ENCODE assay signal across 18 mouse cellular contexts in genomic region chr2:168591076-168591475, GRCm38 (mm10). TPM values are rescaled to one million over a fixed set of nuclear protein-coding genes. Genes with fewer than 3 reads are reported as not detected.
DNase-seq lines count a peak whose midpoint lies in the region; ATAC-seq and TF ChIP-seq lines count a peak whose summit lies in the region.
"Had no signal": no experiment of that assay in that cellular context is flagged by ENCODE, and none has a peak within 500 bp of the region (broad histone marks: within the 10 kb centered on the region; RNA-seq: fewer than 3 reads in every experiment).

No protein-coding gene starts in this region.

- H3K4me3 ChIP-seq in heart, embryonic 16.5 days (ENCODE audit: low read length): no peak overlapping the region
- no peak overlapping the region for H3K4me3 ChIP-seq in heart, embryonic 11.5 days (ENCODE audit: low read depth, low read length)
- no peak overlapping the region for H3K4me3 ChIP-seq in ES-Bruce4 (ENCODE audit: low read depth, low read length)
- no peak overlapping the region for H3K4me3 ChIP-seq in liver, embryonic 12.5 days
- no peak overlapping the region for H3K4me3 ChIP-seq in kidney, embryonic 16.5 days (ENCODE audit: low read length)

- no peak for TF ChIP-seq CTCF in ES-Bruce4 (IDR thresholded peaks at IDR 0.05; ENCODE audit: low read depth, low read length)

- peak overlapping the region; percentile 70; the same call in 1 of the 2 replicates for H3K4me2 ChIP-seq in heart, embryonic 16.5 days (ENCODE audit: low read depth, low read length)
- H3K4me2 ChIP-seq in heart, embryonic 11.5 days: no peak overlapping the region
- peak overlapping the region; percentile 77 for H3K4me2 ChIP-seq in liver, embryonic 12.5 days
- no peak overlapping the region for H3K4me2 ChIP-seq in kidney, embryonic 16.5 days (replicated peaks; ENCODE audit: low read depth, low read length)

- no peak for TF ChIP-seq EP300 in ES-Bruce4 (IDR thresholded peaks at IDR 0.05; ENCODE audit: insufficient read depth, low read depth, low read length)

- no peak for TF ChIP-seq POLR2A in ES-Bruce4 (IDR thresholded peaks at IDR 0.05; ENCODE audit: insufficient read depth, low read length)

- H3K9me3 ChIP-seq in heart, embryonic 16.5 days (replicated peaks; ENCODE audit: control insufficient read depth, low read length): no peaks in the 10 kb centered on the region
- H3K9me3 ChIP-seq in heart, embryonic 11.5 days (replicated peaks; ENCODE audit: control insufficient read depth, low read length): no peaks in the 10 kb centered on the region
- H3K9me3 ChIP-seq in ES-Bruce4 (replicated peaks; ENCODE audit: control insufficient read depth, insufficient read depth, low read length, poor library complexity, severe bottlenecking): no peaks in the 10 kb centered on the region
- no peaks in the 10 kb centered on the region for H3K9me3 ChIP-seq in liver, embryonic 12.5 days (replicated peaks)
- no peaks in the 10 kb centered on the region for H3K9me3 ChIP-seq in kidney, embryonic 16.5 days (ENCODE audit: low read length)
- H3K9me3 ChIP-seq: embryonic facial prominence, embryonic 12.5 days; hindbrain, embryonic 12.5 days; intestine, embryonic 15.5 days had no signal

- no peak overlapping the region for H3K27ac ChIP-seq in heart, embryonic 16.5 days (ENCODE audit: low read length)
- H3K27ac ChIP-seq in heart, embryonic 11.5 days (ENCODE audit: low read depth, low read length): no peak overlapping the region
- H3K27ac ChIP-seq in ES-Bruce4 (ENCODE audit: insufficient read depth, low read length): no peak overlapping the region
- no peak overlapping the region for H3K27ac ChIP-seq in liver, embryonic 12.5 days
- no peak overlapping the region for H3K27ac ChIP-seq in kidney, embryonic 16.5 days (ENCODE audit: low read length)
- H3K27ac ChIP-seq: embryonic facial prominence, embryonic 12.5 days; hindbrain, embryonic 12.5 days; intestine, embryonic 15.5 days; stomach, postnatal 0 days had no signal

- no peak for ATAC-seq in heart, embryonic 16.5 days (replicated peaks; ENCODE audit: extremely low read depth, insufficient read depth, low FRiP score)
- no peak for ATAC-seq in heart, embryonic 11.5 days (replicated peaks; ENCODE audit: insufficient number of reproducible peaks, low FRiP score, low TSS enrichment)
- ATAC-seq in liver, embryonic 12.5 days: peak; percentile 53
- no peak for ATAC-seq in kidney, embryonic 16.5 days (ENCODE audit: low FRiP score, low TSS enrichment)
- ATAC-seq: forebrain, embryonic 16.5 days; midbrain, embryonic 16.5 days had no signal

- peak; percentile 41 for DNase-seq in splenic B cell, adult 2 months (ENCODE audit: low read depth, low spot score)
- no peak for DNase-seq in c-Kit-positive CD71-positive TER-119-positive erythroid progenitor cells, embryonic 14.5 days (ENCODE audit: low spot score)
- DNase-seq: adrenal gland, postnatal 10 days; cerebellum, adult 18-20 months; kidney, postnatal 14 days; lung, postnatal 4 days; right cerebral cortex, adult 18-20 months had no signal

- no peak overlapping the region for H3K9ac ChIP-seq in heart, embryonic 16.5 days (ENCODE audit: low read length)
- H3K9ac ChIP-seq in heart, embryonic 11.5 days (ENCODE audit: low read depth, low read length): no peak overlapping the region
- H3K9ac ChIP-seq in ES-Bruce4 (ENCODE audit: low read depth, poor library complexity, severe bottlenecking): peak overlapping the region; percentile 76
- H3K9ac ChIP-seq in liver, embryonic 12.5 days: no peak overlapping the region
- H3K9ac ChIP-seq in kidney, embryonic 16.5 days (replicated peaks; ENCODE audit: low read length): no peak overlapping the region
- H3K9ac ChIP-seq: hindbrain, embryonic 12.5 days; intestine, embryonic 15.5 days had no signal

- H3K4me1 ChIP-seq in heart, embryonic 16.5 days (ENCODE audit: control insufficient read depth, insufficient read depth, low read length): peaks cover 37% of the 10 kb centered on the region
- peaks cover 38% of the 10 kb centered on the region for H3K4me1 ChIP-seq in heart, embryonic 11.5 days (ENCODE audit: control insufficient read depth, insufficient read depth, low read length)
- H3K4me1 ChIP-seq in ES-Bruce4 (ENCODE audit: control insufficient read depth, insufficient read depth, low read length): peaks cover 5% of the 10 kb centered on the region
- H3K4me1 ChIP-seq in liver, embryonic 12.5 days: peaks cover 25% of the 10 kb centered on the region
- H3K4me1 ChIP-seq in kidney, embryonic 16.5 days (ENCODE audit: insufficient read depth, low read length): peaks cover 26% of the 10 kb centered on the region

- WGBS in heart, embryonic 16.5 days: 37% methylated on average over 2 of the region's 2 CpGs
- WGBS in heart, embryonic 11.5 days (ENCODE audit: insufficient replicate concordance): 24% methylated on average over 2 of the region's 2 CpGs
- 0% methylated on average over 2 of the region's 2 CpGs for WGBS in liver, embryonic 12.5 days (ENCODE audit: insufficient replicate concordance)
- 87% methylated on average over 2 of the region's 2 CpGs for WGBS in kidney, embryonic 16.5 days

- H3K36me3 ChIP-seq in heart, embryonic 16.5 days (ENCODE audit: control insufficient read depth, insufficient read depth): no peaks in the 10 kb centered on the region
- H3K36me3 ChIP-seq in heart, embryonic 11.5 days (ENCODE audit: control insufficient read depth, insufficient read depth, low read length): no peaks in the 10 kb centered on the region
- H3K36me3 ChIP-seq in ES-Bruce4 (ENCODE audit: control insufficient read depth, insufficient read depth, low read length, poor library complexity, severe bottlenecking): no peaks in the 10 kb centered on the region
- H3K36me3 ChIP-seq in liver, embryonic 12.5 days: no peaks in the 10 kb centered on the region
- H3K36me3 ChIP-seq in splenic B cell, adult 2 months (ENCODE audit: control insufficient read depth, insufficient read depth, low read length, poor library complexity, severe bottlenecking): no peaks in the 10 kb centered on the region
- no peaks in the 10 kb centered on the region for H3K36me3 ChIP-seq in kidney, embryonic 16.5 days (ENCODE audit: insufficient read depth, low read length)
- H3K36me3 ChIP-seq: embryonic facial prominence, embryonic 12.5 days; hindbrain, embryonic 12.5 days; intestine, embryonic 15.5 days had no signal

- peaks cover 4% of the 10 kb centered on the region; the same call in 1 of the 2 replicates for H3K27me3 ChIP-seq in heart, embryonic 16.5 days (ENCODE audit: control insufficient read depth, insufficient read depth, low read length)
- peaks cover 16% of the 10 kb centered on the region for H3K27me3 ChIP-seq in heart, embryonic 11.5 days (ENCODE audit: control insufficient read depth, insufficient read depth, low read length)
- H3K27me3 ChIP-seq in ES-Bruce4 (ENCODE audit: control insufficient read depth, insufficient read depth, low read length, poor library complexity, severe bottlenecking): no peaks in the 10 kb centered on the region
- H3K27me3 ChIP-seq in liver, embryonic 12.5 days (replicated peaks): peaks cover 56% of the 10 kb centered on the region
- no peaks in the 10 kb centered on the region for H3K27me3 ChIP-seq in splenic B cell, adult 2 months (ENCODE audit: control insufficient read depth, insufficient read depth, low read length, poor library complexity, severe bottlenecking)
- H3K27me3 ChIP-seq in kidney, embryonic 16.5 days (ENCODE audit: insufficient read depth, low read length): peaks cover 20% of the 10 kb centered on the region; the same call in 1 of the 2 replicates

RNA-seq across cellular contexts. Expression of gene Nfatc2, which starts 10.4 kb away (rescaled TPM):
- polyA plus RNA-seq in heart, embryonic 16.5 days (2015; fragmentation: Nextera tagmentation; extraction: Ambion mirVana): 10.0 and 10.9 TPM in 2 replicates
- polyA plus RNA-seq in heart, embryonic 11.5 days (2014; fragmentation: Nextera tagmentation; extraction: Ambion mirVana): 4.2 and 4.6 TPM in 2 replicates
- 7.8 and 8.7 TPM in 2 replicates for polyA plus RNA-seq in ES-Bruce4 (2011; ENCODE audit: insufficient read depth, insufficient read length, low read depth, missing spikeins)
- 0.29 and 0.41 TPM in 2 replicates for polyA plus RNA-seq in liver, embryonic 12.5 days (2016; fragmentation: Nextera tagmentation; extraction: Ambion mirVana)
- 2.6 and 2.8 TPM in 2 replicates for polyA plus RNA-seq in kidney, embryonic 16.5 days (2015; fragmentation: Nextera tagmentation; extraction: Ambion mirVana)

Comparison
In these comparisons a context has a peak if more than half of its experiments do, and no peak if none do; other contexts are left out.
1. H3K4me2 ChIP-seq: peak in heart, embryonic 16.5 days (single experiment) and liver, embryonic 12.5 days (single experiment); none in heart, embryonic 11.5 days (single experiment) and kidney, embryonic 16.5 days (single experiment).